Mouse (Mus musculus): ENCODE data around the gene Wdr59.

Wdr59 gene

GRCm38 (mm10) chr8:111403391-111403790 is 118.5 kb downstream of the Wdr59 start:
- DNase-seq (ENCODE audit: low spot score in 2 of 2), result no peak

All from spleen, postnatal 36 days (tissue).